Mouse (Mus musculus) midbrain, embryonic 11.5 days (tissue): ENCODE results near the gene Olfr828. TPM values are rescaled to one million over a fixed set of nuclear protein-coding genes. Genes with fewer than 3 reads are reported as not detected.

Experiments
- ATAC-seq: fragments of 200-750 bp; cut with Nextera tagmentation; 2 replicates; pipeline ENCODE4 v1.8.0; 2017; ENCODE audit warnings: moderate TSS enrichment, moderate library complexity; ENCODE audit not compliant: low FRiP score
- DNase-seq: peaks from one replicate; pipeline ENCODE4 v3.0.0; 2015; ENCODE audit warnings: low spot score; ENCODE audit errors: missing footprints
- H3K27ac ChIP-seq: fragments of 300-500 bp; sonication (generic); 2 replicates; pipeline ENCODE4 v1.5.1; 2014; ENCODE audit warnings: low read depth, low read length
- H3K27me3 ChIP-seq: fragments of 300-500 bp; sonication (generic); 2 replicates; pipeline ENCODE4 v1.6.1; 2014; ENCODE audit warnings: mild to moderate bottlenecking, low read length, moderate library complexity, mixed read lengths; ENCODE audit not compliant: control insufficient read depth, insufficient read depth
- H3K36me3 ChIP-seq: fragments of 300-500 bp; sonication (generic); 2 replicates; pipeline ENCODE4 v1.6.1; 2014; ENCODE audit warnings: mild to moderate bottlenecking, low read length, moderate library complexity, mixed read lengths; ENCODE audit not compliant: control insufficient read depth, insufficient read depth
- H3K4me1 ChIP-seq: fragments of 300-500 bp; sonication (generic); 2 replicates; pipeline ENCODE4 v1.6.1; 2014; ENCODE audit warnings: low read length; ENCODE audit not compliant: control insufficient read depth, insufficient read depth
- H3K4me2 ChIP-seq: fragments of 300-500 bp; sonication (generic); 2 replicates; pipeline ENCODE4 v1.6.1; 2014; ENCODE audit warnings: mild to moderate bottlenecking, moderate library complexity
- H3K4me3 ChIP-seq: fragments of 300-500 bp; sonication (generic); 2 replicates; pipeline ENCODE4 v1.5.1; 2014; ENCODE audit warnings: low read depth, low read length
- H3K9ac ChIP-seq: fragments of 300-500 bp; sonication (generic); 2 replicates; pipeline ENCODE4 v1.6.1; 2014; ENCODE audit warnings: low read length
- H3K9me3 ChIP-seq: fragments of 300-500 bp; sonication (generic); 2 replicates; pipeline ENCODE4 v1.6.1; 2016; ENCODE audit warnings: low read length; ENCODE audit not compliant: control insufficient read depth
- WGBS: fragments of 180-500 bp; shearing (Covaris S2); extraction: QIAGEN DNeasy Blood & Tissue Kit; methylation state at CpG from one replicate; pipeline ENCODE4 v1.1.7; 2014; 5-methylcytosine and 5-hydroxymethylcytosine counted together
- polyA plus RNA-seq: library from polyadenylated mRNA; unstranded; fragments of >200 nt; fragmentation: Nextera tagmentation; extraction: Ambion mirVana; gene quantifications from 2 replicates; pipeline ENCODE4 v1.2.1, GENCODE M21; 2014

The Olfr828 gene
- polyA plus RNA-seq = not detected in 2 replicates

DNA sequence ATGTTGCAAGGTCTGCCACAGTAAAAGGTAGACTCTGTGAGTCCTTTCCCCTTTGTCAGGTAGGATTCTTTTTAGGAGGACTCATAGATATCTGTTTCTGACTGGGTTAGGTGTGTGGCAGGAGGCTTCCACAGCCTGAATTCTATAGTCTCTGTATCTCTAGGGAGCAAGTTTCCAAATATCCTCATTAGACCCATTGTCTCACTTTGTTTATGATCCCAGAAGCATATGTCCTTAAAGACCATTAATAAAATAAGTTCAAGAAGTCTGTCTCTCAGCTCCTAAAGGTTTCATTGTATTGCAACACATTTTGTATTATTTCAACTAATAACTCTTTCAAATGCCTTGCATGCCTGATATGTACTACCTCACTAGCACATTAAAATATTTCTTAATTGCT is at the start of gene Olfr828:
Olfr828 (minus strand) TSS at position 101 of the 400 bp plus-strand sequence.
- H3K4me3 ChIP-seq = no peak within 1 kb of the TSS
- no peak for ATAC-seq
- DNase-seq = no peak
- H3K4me1 ChIP-seq = no peaks in the 10 kb centered on the region
- H3K9me3 ChIP-seq = no peaks in the 10 kb centered on the region
- no peak within 1 kb of the TSS for H3K27ac ChIP-seq
- H3K27me3 ChIP-seq = no peaks in the 10 kb centered on the region
- H3K4me2 ChIP-seq = no peak within 1 kb of the TSS
- H3K36me3 ChIP-seq = no peaks in the 10 kb centered on the region
- H3K9ac ChIP-seq = no peak within 1 kb of the TSS

DNA sequence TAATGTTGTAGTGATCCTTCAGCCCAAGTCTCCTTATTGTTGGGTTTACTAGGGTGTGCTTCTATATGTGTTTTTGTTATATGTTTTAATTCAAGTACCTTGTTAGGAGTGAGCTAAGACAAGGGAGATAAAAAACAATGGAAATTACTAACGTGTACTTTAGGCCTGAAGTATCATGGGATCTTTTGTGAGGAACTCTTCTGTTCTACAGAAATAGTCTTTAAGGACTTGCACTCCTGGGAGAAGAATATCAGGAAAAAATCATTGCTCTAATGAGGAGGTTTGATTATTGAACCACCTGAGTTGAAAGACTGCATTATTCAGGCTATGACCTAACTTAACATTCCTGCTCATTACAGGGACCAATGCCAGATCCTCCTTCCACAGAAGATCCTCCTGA is 35.3 kb upstream of the Olfr828 start, which contains the start of gene Olfr829:
Olfr829 (plus strand) TSS at position 301 of the 400 bp plus-strand sequence.
- 72% methylated on average over 1 of the region's 1 CpGs for WGBS
- Histone ChIP-seq H3K4me3 (no peak within 1 kb of the TSS), H3K36me3 (no peaks in the 10 kb centered on the region), H3K9me3 (no peaks in the 10 kb centered on the region), H3K9ac (no peak within 1 kb of the TSS), H3K4me1 (no peaks in the 10 kb centered on the region), H3K27ac (no peak within 1 kb of the TSS), H3K4me2 (no peak within 1 kb of the TSS), H3K27me3 (no peaks in the 10 kb centered on the region)
- no peak for DNase-seq
- ATAC-seq = no peak

DNA sequence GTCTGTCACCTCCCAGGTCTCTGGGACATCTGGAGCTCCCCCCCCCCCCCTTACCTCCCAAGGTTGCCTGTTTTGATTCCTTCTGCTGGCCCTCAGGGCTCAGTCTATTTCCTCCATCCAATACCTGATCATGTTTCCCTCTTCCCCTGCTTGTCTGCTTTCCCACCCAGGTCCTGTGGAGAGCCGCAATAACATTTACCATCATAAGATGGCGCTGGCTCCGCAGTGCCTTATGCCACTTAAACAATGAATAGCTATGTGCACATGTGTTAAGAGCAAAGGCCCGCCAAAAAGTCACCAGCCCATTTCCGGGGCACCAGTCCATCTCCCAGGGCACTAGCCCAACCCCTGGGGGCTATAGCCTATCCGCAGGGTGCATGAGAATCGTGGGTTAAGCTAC is 34.0 kb downstream of the Olfr828 start:
- 62% methylated on average over 7 of the region's 7 CpGs for WGBS
- Histone ChIP-seq H3K36me3 (no peaks in the 10 kb centered on the region), H3K27me3 (no peaks in the 10 kb centered on the region), H3K27ac (no peak overlapping the region), H3K9me3 (no peaks in the 10 kb centered on the region), H3K4me2 (no peak overlapping the region), H3K9ac (no peak overlapping the region), H3K4me3 (no peak overlapping the region), H3K4me1 (no peaks in the 10 kb centered on the region)
- ATAC-seq (no peak), DNase-seq (no peak)

DNA sequence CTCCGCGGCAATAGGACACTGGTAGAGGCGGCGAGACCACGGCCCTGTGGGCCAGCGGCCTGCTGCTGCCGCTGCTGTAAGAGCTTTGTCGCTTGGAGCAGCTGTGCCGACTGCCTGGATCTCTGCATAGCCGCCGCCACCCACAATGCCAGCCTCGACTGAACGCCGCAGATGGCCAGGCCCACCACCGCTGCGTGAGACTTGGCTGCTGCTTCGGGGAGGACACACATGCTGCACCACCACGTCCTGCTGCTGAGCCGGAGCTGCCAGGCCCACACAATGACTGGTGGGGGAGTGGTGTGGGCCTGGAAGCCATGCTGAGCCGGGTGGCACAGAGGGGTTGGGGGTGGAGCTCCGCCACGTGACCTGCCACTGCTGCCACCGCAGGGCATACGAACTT is 39.9 kb downstream of the Olfr828 start:
- H3K9ac ChIP-seq = no peak overlapping the region
- no peaks in the 10 kb centered on the region for H3K36me3 ChIP-seq
- DNase-seq (no peak), ATAC-seq (peak; percentile 57)
- no peak overlapping the region for H3K4me3 ChIP-seq
- no peaks in the 10 kb centered on the region for H3K4me1 ChIP-seq
- no peak overlapping the region; the same call in 1 of the 2 replicates for H3K4me2 ChIP-seq
- no peaks in the 10 kb centered on the region for H3K9me3 ChIP-seq
- H3K27me3 ChIP-seq = no peaks in the 10 kb centered on the region
- no peak overlapping the region for H3K27ac ChIP-seq
- WGBS = 62% methylated on average over 24 of the region's 24 CpGs

DNA sequence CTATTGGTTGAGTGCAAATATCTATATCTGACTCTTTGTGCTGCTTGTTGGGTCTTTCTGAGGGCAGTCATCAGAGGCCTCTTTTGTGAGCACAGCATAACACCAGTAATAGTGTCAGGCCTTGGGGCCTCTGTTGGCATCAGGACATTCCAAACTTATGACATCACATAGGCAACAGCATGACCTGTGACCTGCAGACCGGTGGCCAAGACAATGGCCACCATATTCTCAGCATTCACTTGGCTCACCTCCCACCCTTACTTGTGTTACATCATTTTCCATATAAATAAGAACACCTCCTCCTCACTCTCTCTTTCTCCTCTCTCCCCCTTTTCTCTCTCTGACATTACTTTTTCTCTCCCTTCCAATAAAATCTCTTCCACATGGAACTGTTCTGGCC is 40.3 kb downstream of the Olfr828 start:
- no peak overlapping the region for H3K4me2 ChIP-seq
- no peak for DNase-seq
- H3K9me3 ChIP-seq = no peaks in the 10 kb centered on the region
- WGBS = 86% methylated on average over 1 of the region's 1 CpGs
- H3K9ac ChIP-seq = no peak overlapping the region
- H3K27ac ChIP-seq = no peak overlapping the region
- no peaks in the 10 kb centered on the region for H3K4me1 ChIP-seq
- H3K27me3 ChIP-seq = no peaks in the 10 kb centered on the region
- H3K36me3 ChIP-seq = no peaks in the 10 kb centered on the region
- no peak overlapping the region for H3K4me3 ChIP-seq
- no peak for ATAC-seq

Other genes starting within 250 kb of the Olfr828 start
- gene Muc16, start 145.0 kb downstream of the Olfr828 start, polyA plus RNA-seq = not detected in 2 replicates
- not detected in 2 replicates for gene Olfr24, start 55.5 kb downstream of the Olfr828 start, polyA plus RNA-seq
- gene Olfr829, start 35.4 kb upstream of the Olfr828 start, polyA plus RNA-seq = not detected in 2 replicates
- not detected in 2 replicates for gene Olfr830, start 55.2 kb upstream of the Olfr828 start, polyA plus RNA-seq
- gene Olfr832, start 117.6 kb upstream of the Olfr828 start, polyA plus RNA-seq = not detected in 2 replicates
- not detected in 2 replicates for gene Olfr834, start 168.5 kb upstream of the Olfr828 start, polyA plus RNA-seq
- not detected in 2 replicates for gene Olfr835, start 213.2 kb upstream of the Olfr828 start, polyA plus RNA-seq